Mouse (Mus musculus) hindbrain, embryonic 11.5 days (tissue): ENCODE measurements at regions not wholly inside any gene's neighbourhood (a gene's known extent, or its start where the extent isn't known, plus 50 kb on each side); places are given as distances from the start of the nearest gene placed in this dataset.

Experiments
- ATAC-seq: fragments of 200-750 bp; cut with Nextera tagmentation; 2 replicates; pipeline ENCODE4 v1.8.0; 2017; ENCODE audit warnings: mild to moderate bottlenecking, moderate TSS enrichment, moderate library complexity; ENCODE audit not compliant: low FRiP score
- DNase-seq: peaks from one replicate; pipeline ENCODE4 v3.0.0-alpha.2; 2015; ENCODE audit warnings: low spot score
- H3K27ac ChIP-seq: fragments of 300-500 bp; sonication (generic); 2 replicates; pipeline ENCODE4 v1.5.1; 2014; ENCODE audit warnings: mild to moderate bottlenecking, low read depth, low read length
- H3K27me3 ChIP-seq: fragments of 300-500 bp; sonication (generic); 2 replicates; pipeline ENCODE4 v1.6.1; 2014; ENCODE audit warnings: mild to moderate bottlenecking, low read length, moderate library complexity, mixed read lengths; ENCODE audit not compliant: control insufficient read depth, insufficient read depth
- H3K36me3 ChIP-seq: fragments of 300-500 bp; sonication (generic); 2 replicates; pipeline ENCODE4 v1.6.1; 2014; ENCODE audit warnings: mild to moderate bottlenecking, low read length, moderate library complexity, mixed read lengths; ENCODE audit not compliant: control insufficient read depth, insufficient read depth
- H3K4me1 ChIP-seq: fragments of 300-500 bp; sonication (generic); replicated peaks from 2 replicates; pipeline ENCODE4 v1.6.1; 2014; ENCODE audit warnings: low read length, mixed read lengths; ENCODE audit not compliant: control insufficient read depth, insufficient read depth
- H3K4me2 ChIP-seq: fragments of 300-500 bp; sonication (generic); replicated peaks from 2 replicates; pipeline ENCODE4 v1.6.1; 2014; ENCODE audit warnings: mild to moderate bottlenecking, low read depth, low read length
- H3K4me3 ChIP-seq: fragments of 300-500 bp; sonication (generic); 2 replicates; pipeline ENCODE4 v1.5.1; 2014; ENCODE audit warnings: low read depth, low read length
- H3K9ac ChIP-seq: fragments of 300-500 bp; sonication (generic); 2 replicates; pipeline ENCODE4 v1.6.1; 2014; ENCODE audit warnings: low read depth, low read length
- H3K9me3 ChIP-seq: fragments of 300-500 bp; sonication (generic); 2 replicates; pipeline ENCODE4 v1.6.1; 2016; ENCODE audit warnings: low read length; ENCODE audit not compliant: control insufficient read depth
- WGBS: fragments of 180-500 bp; shearing (Covaris S2); extraction: QIAGEN DNeasy Blood & Tissue Kit; methylation state at CpG from one replicate; pipeline ENCODE4 v1.1.7; 2014; 5-methylcytosine and 5-hydroxymethylcytosine counted together

GRCm38 (mm10) chr6:71048199-71049094, 92.1 kb downstream of the Foxi3 start:
- Histone ChIP-seq H3K4me2 (peak overlapping the region; percentile 74), H3K9ac (peak overlapping the region; percentile 49; the same call in 1 of the 2 replicates), H3K9me3 (no peaks in the 10 kb centered on the region), H3K4me3 (peak overlapping the region; percentile 32), H3K4me1 (0 out of 2 replicates have a peak, but pooled peaks cover 5% of the 10 kb centered on the region), H3K27me3 (peaks cover 5% of the 10 kb centered on the region; the same call in 1 of the 2 replicates), H3K27ac (no peak overlapping the region), H3K36me3 (no peaks in the 10 kb centered on the region)
- peak; percentile 65 for DNase-seq
- 3% methylated on average over 38 of the region's 38 CpGs for WGBS
- peak; percentile 30; the same call in 1 of the 2 replicates for ATAC-seq

GRCm38 (mm10) chr6:71050248-71050647, 93.9 kb downstream of the Foxi3 start:
- Histone ChIP-seq H3K27ac (no peak overlapping the region), H3K27me3 (peaks cover 5% of the 10 kb centered on the region; the same call in 1 of the 2 replicates), H3K9me3 (no peaks in the 10 kb centered on the region), H3K4me2 (no peak overlapping the region; the same call in 1 of the 2 replicates), H3K4me3 (no peak overlapping the region), H3K9ac (no peak overlapping the region), H3K36me3 (no peaks in the 10 kb centered on the region), H3K4me1 (0 out of 2 replicates have a peak, but pooled peaks cover 5% of the 10 kb centered on the region)
- DNase-seq (no peak), ATAC-seq (no peak)
- 56% methylated on average over 5 of the region's 5 CpGs for WGBS

- no peak for DNase-seq
- Histone ChIP-seq H3K36me3 (no peaks in the 10 kb centered on the region), H3K4me2 (no peak overlapping the region; the same call in 1 of the 2 replicates), H3K27ac (no peak overlapping the region), H3K27me3 (peaks cover 5% of the 10 kb centered on the region; the same call in 1 of the 2 replicates), H3K4me1 (0 out of 2 replicates have a peak, but pooled peaks cover 5% of the 10 kb centered on the region), H3K9ac (no peak overlapping the region), H3K4me3 (no peak overlapping the region), H3K9me3 (no peaks in the 10 kb centered on the region)
- ATAC-seq, result no peak
- WGBS, result 18% methylated on average over 14 of the region's 14 CpGs
Measured at GRCm38 (mm10) chr6:71050754-71051213, 93.5 kb downstream of the Thnsl2 start.

DNA sequence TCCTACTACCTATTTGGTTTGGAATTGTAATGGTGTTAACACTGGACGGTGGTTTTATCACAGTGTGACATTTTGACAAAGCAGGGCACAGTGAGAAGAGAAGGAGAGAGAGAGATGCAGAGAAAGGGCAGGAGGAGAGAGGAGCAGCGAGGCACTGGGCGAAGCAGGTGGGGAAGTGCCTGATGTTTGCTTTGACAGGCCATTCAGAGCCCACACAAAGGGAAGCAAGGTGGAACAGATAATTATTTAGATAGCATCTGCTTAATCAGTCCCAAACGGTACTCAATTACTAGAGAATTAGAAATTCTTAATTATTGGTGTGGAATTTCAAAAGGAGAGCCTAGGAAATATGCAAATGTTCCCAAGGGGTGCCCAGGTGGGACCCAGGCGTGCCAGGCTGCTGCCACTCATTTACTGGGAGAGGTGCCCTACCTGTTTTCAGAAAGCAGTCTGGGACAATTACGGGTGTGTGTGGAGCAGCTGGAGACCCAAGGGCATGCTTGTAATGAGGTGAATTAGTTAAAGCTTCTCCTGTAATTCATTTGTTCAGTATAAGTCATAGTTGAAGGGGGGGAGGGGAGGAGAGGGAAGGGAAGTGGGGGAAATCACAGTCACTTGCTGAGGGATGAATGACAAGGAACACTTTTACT, 86.9 kb downstream of the Thnsl2 start:
- no peaks in the 10 kb centered on the region for H3K36me3 ChIP-seq
- WGBS, result 62% methylated on average over 6 of the region's 6 CpGs
- ATAC-seq (no peak), DNase-seq (no peak)
- no peaks in the 10 kb centered on the region for H3K4me1 ChIP-seq
- no peaks in the 10 kb centered on the region for H3K9me3 ChIP-seq
- no peaks in the 10 kb centered on the region for H3K27me3 ChIP-seq
- no peak overlapping the region for H3K27ac ChIP-seq
- H3K4me2 ChIP-seq, result no peak overlapping the region
- no peak overlapping the region for H3K4me3 ChIP-seq
- H3K9ac ChIP-seq, result no peak overlapping the region

DNA sequence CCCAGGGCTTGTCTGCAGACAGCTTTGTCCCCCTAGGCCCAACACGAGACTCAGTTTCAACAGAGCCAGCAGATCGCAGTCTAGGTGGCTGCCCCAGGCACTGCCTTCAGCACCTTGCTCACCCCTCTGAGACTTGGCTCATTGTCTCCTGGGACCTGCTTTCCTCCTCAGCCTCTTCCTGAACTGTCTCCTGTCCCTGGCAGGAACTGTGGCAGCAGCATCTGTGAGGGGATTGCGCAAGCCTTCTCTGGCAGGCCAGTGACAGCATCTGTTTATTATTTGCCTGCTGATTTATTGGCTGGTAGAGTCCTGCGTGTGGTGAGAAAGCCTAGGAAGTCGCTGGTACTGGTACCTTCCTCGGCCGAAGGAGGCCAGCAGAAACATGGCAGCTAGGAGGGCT, 84.1 kb downstream of the Thnsl2 start:
- 72% methylated on average over 7 of the region's 7 CpGs for WGBS
- Histone ChIP-seq H3K27ac (no peak overlapping the region), H3K27me3 (no peaks in the 10 kb centered on the region), H3K4me3 (no peak overlapping the region), H3K4me2 (no peak overlapping the region), H3K9ac (no peak overlapping the region), H3K9me3 (no peaks in the 10 kb centered on the region), H3K36me3 (no peaks in the 10 kb centered on the region), H3K4me1 (no peaks in the 10 kb centered on the region)
- ATAC-seq (no peak), DNase-seq (no peak)

- Histone ChIP-seq H3K4me3 (no peak overlapping the region), H3K36me3 (no peaks in the 10 kb centered on the region), H3K4me1 (no peaks in the 10 kb centered on the region), H3K27me3 (no peaks in the 10 kb centered on the region), H3K9ac (no peak overlapping the region), H3K4me2 (no peak overlapping the region), H3K27ac (no peak overlapping the region), H3K9me3 (no peaks in the 10 kb centered on the region)
- ATAC-seq, result no peak
- DNase-seq, result no peak
- 72% methylated on average over 4 of the region's 4 CpGs for WGBS
Measured at GRCm38 (mm10) chr6:71062980-71063379, 81.3 kb downstream of the Thnsl2 start.

DNA sequence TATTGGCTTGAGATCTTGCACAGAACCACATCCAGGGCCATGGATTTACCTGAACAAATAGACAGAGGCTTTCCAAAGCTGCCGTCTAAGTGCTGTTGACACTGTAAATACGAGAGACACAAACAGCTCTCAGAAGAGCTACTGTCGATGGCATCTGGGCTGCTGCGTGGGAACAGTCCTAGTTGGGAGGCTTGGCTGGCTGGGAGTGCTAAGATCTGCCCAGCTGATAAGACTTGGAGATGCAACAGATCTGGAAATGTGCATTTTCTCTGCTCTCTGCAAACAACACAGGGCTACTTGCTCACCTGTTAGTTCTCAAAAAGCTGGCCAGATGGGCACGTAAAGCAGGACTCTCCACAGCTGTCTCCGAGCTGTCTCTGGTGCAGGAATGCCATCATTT, 78.8 kb downstream of the Thnsl2 start:
- Histone ChIP-seq H3K4me3 (no peak overlapping the region), H3K36me3 (no peaks in the 10 kb centered on the region), H3K9ac (no peak overlapping the region), H3K9me3 (no peaks in the 10 kb centered on the region), H3K4me1 (no peaks in the 10 kb centered on the region), H3K27me3 (no peaks in the 10 kb centered on the region), H3K4me2 (no peak overlapping the region), H3K27ac (no peak overlapping the region)
- DNase-seq (no peak), ATAC-seq (no peak)
- WGBS, result 70% methylated on average over 6 of the region's 6 CpGs

DNA sequence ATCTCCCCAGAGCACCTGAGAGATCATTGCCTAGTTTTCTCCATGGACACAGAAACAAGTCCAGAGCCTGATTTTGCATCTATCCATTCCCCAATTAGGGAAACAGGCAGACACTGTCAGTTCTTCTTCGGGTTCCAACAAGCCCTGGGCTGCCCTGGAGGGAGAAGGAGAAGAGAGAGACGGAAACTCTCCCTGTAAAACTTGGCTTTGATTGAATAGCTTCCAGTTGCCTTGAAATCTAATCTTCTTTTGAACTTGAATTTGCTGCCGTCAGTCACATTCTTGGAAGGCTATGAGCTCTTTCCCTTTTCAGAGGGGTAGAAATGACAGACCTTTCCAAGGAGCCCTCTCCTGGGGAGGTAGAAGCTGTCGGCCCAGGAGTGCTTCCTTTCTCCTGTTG, 75.0 kb downstream of the Thnsl2 start:
- no peaks in the 10 kb centered on the region for H3K4me1 ChIP-seq
- H3K9me3 ChIP-seq, result no peaks in the 10 kb centered on the region
- DNase-seq (no peak), ATAC-seq (no peak)
- H3K36me3 ChIP-seq, result no peaks in the 10 kb centered on the region
- no peak overlapping the region for H3K4me2 ChIP-seq
- H3K27ac ChIP-seq, result no peak overlapping the region
- 68% methylated on average over 4 of the region's 4 CpGs for WGBS
- H3K4me3 ChIP-seq, result no peak overlapping the region
- no peaks in the 10 kb centered on the region for H3K27me3 ChIP-seq
- H3K9ac ChIP-seq, result no peak overlapping the region
